Mouse (Mus musculus) megakaryocyte progenitor cell, adult 5-6 weeks (primary cell): ENCODE results near the gene Chrm1. TPM values are rescaled to one million over a fixed set of nuclear protein-coding genes. Genes with fewer than 3 reads are reported as not detected.

Experiments
- total RNA-seq, 2 experiments: library from RNA; stranded (forward) in 1 of 2; stranded (reverse) in 1 of 2; fragments of 157-497, 149-512 nt in 1 of 2; fragments of 200-1000 nt in 1 of 2; gene quantifications; 2 replicates each; pipeline versions ENCODE4 v1.2.3 to v1.2.4; 2015 to 2017

The Chrm1 gene
- total RNA-seq, 2 experiments from 2014 or later: 0.02 TPM; not detected in 1

Other genes starting within 250 kb of the Chrm1 start
- gene Slc22a8, start 72.5 kb upstream of the Chrm1 start, total RNA-seq (2015): not detected in 2 replicates
- gene Slc22a8, start 72.5 kb upstream of the Chrm1 start, total RNA-seq (2017): not detected in 2 replicates
- gene Slc22a6, start 45.8 kb upstream of the Chrm1 start, total RNA-seq (2015): not detected in 2 replicates
- gene Slc22a6, start 45.8 kb upstream of the Chrm1 start, total RNA-seq (2017): not detected in 2 replicates
- gene Slc3a2, start 59.6 kb downstream of the Chrm1 start, total RNA-seq (2015): 69.3 and 73.0 TPM in 2 replicates
- 84.0 and 87.7 TPM in 2 replicates for gene Slc3a2, start 59.6 kb downstream of the Chrm1 start, total RNA-seq (2017)
- 111 and 112 TPM in 2 replicates for gene Wdr74, start 72.0 kb downstream of the Chrm1 start, total RNA-seq (2015)
- 102 TPM in 2 replicates for gene Wdr74, start 72.0 kb downstream of the Chrm1 start, total RNA-seq (2017)
- 1.2 and 4.4 TPM in 2 replicates for gene 1700092M07Rik, start 76.9 kb downstream of the Chrm1 start, total RNA-seq (2015)
- gene 1700092M07Rik, start 76.9 kb downstream of the Chrm1 start, total RNA-seq (2017): not detected in 2 replicates
- 32.5 and 45.3 TPM in 2 replicates for gene Stx5a, start 77.6 kb downstream of the Chrm1 start, total RNA-seq (2015)
- gene Stx5a, start 77.6 kb downstream of the Chrm1 start, total RNA-seq (2017): 54.1 and 54.8 TPM in 2 replicates
- gene Nxf1, start 93.3 kb downstream of the Chrm1 start, total RNA-seq (2015): 339 and 367 TPM in 2 replicates
- gene Nxf1, start 93.3 kb downstream of the Chrm1 start, total RNA-seq (2017): 76.5 and 91.9 TPM in 2 replicates
- gene Tmem223, start 107.2 kb downstream of the Chrm1 start, total RNA-seq (2015): 64.4 and 69.2 TPM in 2 replicates
- 36.2 and 37.0 TPM in 2 replicates for gene Tmem223, start 107.2 kb downstream of the Chrm1 start, total RNA-seq (2017)
- gene Tmem179b, start 110.7 kb downstream of the Chrm1 start, total RNA-seq (2015): 109 and 124 TPM in 2 replicates
- gene Tmem179b, start 110.7 kb downstream of the Chrm1 start, total RNA-seq (2017): 73.9 and 87.1 TPM in 2 replicates
- gene Taf6l, start 122.6 kb downstream of the Chrm1 start, total RNA-seq (2015): 5.8 and 6.4 TPM in 2 replicates
- 9.7 and 12.8 TPM in 2 replicates for gene Taf6l, start 122.6 kb downstream of the Chrm1 start, total RNA-seq (2017)
- gene Polr2g, start 134.8 kb downstream of the Chrm1 start, total RNA-seq (2015): 142 and 164 TPM in 2 replicates
- gene Polr2g, start 134.8 kb downstream of the Chrm1 start, total RNA-seq (2017): 68.1 and 83.9 TPM in 2 replicates
- 1.8 and 2.8 TPM in 2 replicates for gene Zbtb3, start 138.8 kb downstream of the Chrm1 start, total RNA-seq (2015)
- 2.1 and 2.4 TPM in 2 replicates for gene Zbtb3, start 138.8 kb downstream of the Chrm1 start, total RNA-seq (2017)
- 29.0 and 31.0 TPM in 2 replicates for gene Ttc9c, start 155.5 kb downstream of the Chrm1 start, total RNA-seq (2015)
- gene Ttc9c, start 155.5 kb downstream of the Chrm1 start, total RNA-seq (2017): 65.6 and 73.3 TPM in 2 replicates
- 56.7 and 59.5 TPM in 2 replicates for gene Hnrnpul2, start 156.2 kb downstream of the Chrm1 start, total RNA-seq (2015)
- 64.7 and 77.8 TPM in 2 replicates for gene Hnrnpul2, start 156.2 kb downstream of the Chrm1 start, total RNA-seq (2017)
- 0.76 TPM in 1 of 2 replicates, not detected in the other for gene AC129217.1, start 166.0 kb downstream of the Chrm1 start, total RNA-seq (2015)
- gene AC129217.1, start 166.0 kb downstream of the Chrm1 start, total RNA-seq (2017): not detected in 2 replicates
- gene Bscl2, start 173.7 kb downstream of the Chrm1 start, total RNA-seq (2015): 58.3 and 63.4 TPM in 2 replicates
- gene Bscl2, start 173.7 kb downstream of the Chrm1 start, total RNA-seq (2017): 28.8 and 31.6 TPM in 2 replicates
- 0.07 and 0.22 TPM in 2 replicates for gene Gng3, start 175.4 kb downstream of the Chrm1 start, total RNA-seq (2015)
- not detected in 2 replicates for gene Gng3, start 175.4 kb downstream of the Chrm1 start, total RNA-seq (2017)
- gene Lrrn4cl, start 187.0 kb downstream of the Chrm1 start, total RNA-seq (2015): not detected in 2 replicates
- gene Lrrn4cl, start 187.0 kb downstream of the Chrm1 start, total RNA-seq (2017): 0.88 TPM in 1 of 2 replicates, not detected in the other
- gene Ubxn1, start 207.7 kb downstream of the Chrm1 start, total RNA-seq (2015): 60.6 and 77.0 TPM in 2 replicates
- gene Ubxn1, start 207.7 kb downstream of the Chrm1 start, total RNA-seq (2017): 159 and 168 TPM in 2 replicates
- gene Uqcc3, start 217.1 kb downstream of the Chrm1 start, total RNA-seq (2015): 44.4 and 46.0 TPM in 2 replicates
- 93.0 and 118 TPM in 2 replicates for gene Uqcc3, start 217.1 kb downstream of the Chrm1 start, total RNA-seq (2017)
- 53.0 and 75.7 TPM in 2 replicates for gene Lbhd1, start 219.9 kb downstream of the Chrm1 start, total RNA-seq (2015)
- gene Lbhd1, start 219.9 kb downstream of the Chrm1 start, total RNA-seq (2017): 7.5 and 14.3 TPM in 2 replicates
- gene Gm49403, start 220.1 kb downstream of the Chrm1 start, total RNA-seq (2015): not detected in 2 replicates
- not detected in 2 replicates for gene Gm49403, start 220.1 kb downstream of the Chrm1 start, total RNA-seq (2017)
- 51.4 and 70.0 TPM in 2 replicates for gene 1810009A15Rik, start 225.1 kb downstream of the Chrm1 start, total RNA-seq (2015)
- gene 1810009A15Rik, start 225.1 kb downstream of the Chrm1 start, total RNA-seq (2017): 74.3 and 91.0 TPM in 2 replicates
- 1.5 and 2.5 TPM in 2 replicates for gene Gm49416, start 225.1 kb downstream of the Chrm1 start, total RNA-seq (2015)
- gene Gm49416, start 225.1 kb downstream of the Chrm1 start, total RNA-seq (2017): not detected in 2 replicates
- 12.9 and 16.8 TPM in 2 replicates for gene Ints5, start 229.2 kb downstream of the Chrm1 start, total RNA-seq (2015)
- gene Ints5, start 229.2 kb downstream of the Chrm1 start, total RNA-seq (2017): 14.1 and 17.7 TPM in 2 replicates
- gene Ganab, start 234.3 kb downstream of the Chrm1 start, total RNA-seq (2015): 112 and 118 TPM in 2 replicates
- gene Ganab, start 234.3 kb downstream of the Chrm1 start, total RNA-seq (2017): 82.3 and 86.0 TPM in 2 replicates